Mouse (Mus musculus) heart, postnatal 25 days (tissue): Measurements from ENCODE around the gene P3h3. TPM values are rescaled to one million over a fixed set of nuclear protein-coding genes. Genes with fewer than 3 reads are reported as not detected.

ENCODE experiments used
- DNase-seq: peaks from one replicate; pipeline ENCODE4 v3.0.0; 2022; ENCODE audit warnings: low spot score
- intact Hi-C: fragments of 180-260 bp; cut with DNase I; formaldehyde crosslinking; loops from one replicate; pipeline ENCODE4 v1.15.1; 2025
- total RNA-seq, 2 experiments: library from RNA; stranded (reverse); gene quantifications; 2 replicates each; pipeline ENCODE4 v1.2.3; 2021

Gene P3h3
- total RNA-seq, 2 experiments from 2014 or later: 12.3 to 13.5 TPM

GRCm38 (mm10) chr6:124874348-124874747, 16.8 kb upstream of the P3h3 start:
- no peak for DNase-seq
- intact Hi-C loops: no loop called here

GRCm38 (mm10) chr6:124866560-124866959, 9.0 kb upstream of the P3h3 start:
- intact Hi-C loops: no loop called here
- no peak for DNase-seq

GRCm38 (mm10) chr6:124865766-124866362, 8.3 kb upstream of the P3h3 start:
- DNase-seq: no peak
- intact Hi-C loops: no loop called here

GRCm38 (mm10) chr6:124863658-124864298, 6.2 kb upstream of the P3h3 start, which contains the start of gene Gpr162:
Gene Gpr162 (minus strand): TSS chr6:124863983.
- DNase-seq: no peak
- intact Hi-C loops: loop anchor here (2.0 kb wide), 1 partner anchor 39 kb away; no protein-coding TSS in a partner anchor

GRCm38 (mm10) chr6:124863125-124863657, 5.6 kb upstream of the P3h3 start:
- no peak for DNase-seq
- intact Hi-C loops: loop anchor here (2.0 kb wide), 1 partner anchor 40 kb away; no protein-coding TSS in a partner anchor

- intact Hi-C loops: loop anchor here (2.0 kb wide), 1 partner anchor 40 kb away; no protein-coding TSS in a partner anchor
Observed at GRCm38 (mm10) chr6:124862406-124863124, 5.0 kb upstream of the P3h3 start.

GRCm38 (mm10) chr6:124861802-124862201, 4.2 kb upstream of the P3h3 start:
- intact Hi-C loops: loop anchor here (2.0 kb wide), 1 partner anchor 41 kb away; no protein-coding TSS in a partner anchor
- DNase-seq: no peak

More at GRCm38 (mm10) chr6:124862406-124863124, 5.0 kb upstream of the P3h3 start:
- no peak for DNase-seq

GRCm38 (mm10) chr6:124861266-124861665, 3.7 kb upstream of the P3h3 start:
- intact Hi-C loops: no loop called here

GRCm38 (mm10) chr6:124860511-124860910, 3.0 kb upstream of the P3h3 start:
- DNase-seq: no peak
- intact Hi-C loops: no loop called here

More at GRCm38 (mm10) chr6:124861266-124861665, 3.7 kb upstream of the P3h3 start:
- no peak for DNase-seq

GRCm38 (mm10) chr6:124859725-124860124, 2.2 kb upstream of the P3h3 start:
- intact Hi-C loops: no loop called here

GRCm38 (mm10) chr6:124858561-124859318, 1.2 kb upstream of the P3h3 start:
- intact Hi-C loops: no loop called here
- no peak for DNase-seq

More at GRCm38 (mm10) chr6:124859725-124860124, 2.2 kb upstream of the P3h3 start:
- peak; percentile 64 for DNase-seq

- intact Hi-C loops: no loop called here
- DNase-seq: no peak
Observed at GRCm38 (mm10) chr6:124857840-124858530, 433 bp upstream of the P3h3 start.

- DNase-seq: no peak
- intact Hi-C loops: no loop called here
Observed at GRCm38 (mm10) chr6:124856321-124856720, 1.2 kb downstream of the P3h3 start.

GRCm38 (mm10) chr6:124854647-124855046, 2.9 kb downstream of the P3h3 start:
- DNase-seq: no peak
- intact Hi-C loops: no loop called here

- no peak for DNase-seq
- intact Hi-C loops: no loop called here
Observed at GRCm38 (mm10) chr6:124850535-124850934, 7.0 kb downstream of the P3h3 start.

GRCm38 (mm10) chr6:124847305-124847704, 10.2 kb downstream of the P3h3 start:
- intact Hi-C loops: loop anchor here (2.0 to 5.0 kb wide), 2 partner anchors 39 to 235 kb away; partner anchors contain the start of gene Spsb2
- DNase-seq: peak; percentile 73

GRCm38 (mm10) chr6:124840241-124841167, 17.0 kb downstream of the P3h3 start, which contains the start of gene Gnb3:
Gene Gnb3 (minus strand): TSS chr6:124840275.
- DNase-seq: no peak
- intact Hi-C loops: no loop called here

- intact Hi-C loops: no loop called here
- no peak for DNase-seq
Observed at GRCm38 (mm10) chr6:124839805-124840204, 17.7 kb downstream of the P3h3 start.
